Mouse (Mus musculus) frontal cortex, postnatal 14 days (tissue): ENCODE data around the gene Mgat4e.
A peak's percentile ranks its signal among the peaks of the same experiment; 100 is the strongest.
"Not testable (repeated sequence)": the region's sequence is repeated elsewhere in the genome, so short reads cannot be mapped to it uniquely, and the experiment has no call there.

Experiments used
- DNase-seq, 2 experiments: peaks; one replicate each; pipeline ENCODE4 v3.0.0; 2022; ENCODE audit warnings: low spot score in 2 of 2

Mgat4e gene

DNA sequence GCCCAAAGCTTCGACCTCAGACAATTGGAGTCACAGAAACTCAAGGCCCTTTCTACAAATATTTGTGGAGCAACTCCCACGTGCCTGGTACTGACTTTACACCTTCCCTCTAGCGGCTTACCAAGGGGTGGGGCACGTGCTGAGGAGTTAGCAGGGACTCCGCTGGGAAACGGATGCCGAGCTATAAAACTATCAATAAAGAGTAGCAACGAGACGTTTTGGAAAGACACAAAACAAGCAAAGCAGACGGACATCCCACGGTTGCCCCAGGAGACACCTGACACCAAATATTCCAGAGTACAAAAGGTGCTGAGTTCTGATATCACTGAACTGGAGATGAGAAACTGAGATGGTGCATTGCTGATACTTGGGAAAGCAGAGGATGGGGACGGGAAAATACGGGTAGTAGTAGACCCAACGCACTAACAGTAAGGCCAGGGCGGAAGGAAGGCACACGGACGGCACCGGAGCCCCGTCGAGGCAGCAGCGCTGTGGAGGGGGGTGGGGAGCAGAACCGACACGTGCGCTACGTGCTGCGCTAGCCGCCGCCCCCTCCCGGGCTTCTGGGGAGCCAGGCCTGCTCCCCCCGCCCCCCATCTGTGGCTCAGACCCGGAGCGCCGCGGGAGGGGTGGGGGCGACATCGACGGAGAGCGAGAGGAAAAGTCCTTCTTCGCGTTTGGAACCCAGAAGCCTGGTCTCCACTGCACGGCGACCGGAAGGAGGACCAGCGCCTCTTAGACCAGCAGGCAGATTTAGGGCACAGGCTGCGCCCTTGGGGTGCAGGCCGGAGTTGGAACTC lies 6.6 kb upstream of the Mgat4e start:
- DNase-seq: peak in 1 of 2 experiments; percentile 65

DNA sequence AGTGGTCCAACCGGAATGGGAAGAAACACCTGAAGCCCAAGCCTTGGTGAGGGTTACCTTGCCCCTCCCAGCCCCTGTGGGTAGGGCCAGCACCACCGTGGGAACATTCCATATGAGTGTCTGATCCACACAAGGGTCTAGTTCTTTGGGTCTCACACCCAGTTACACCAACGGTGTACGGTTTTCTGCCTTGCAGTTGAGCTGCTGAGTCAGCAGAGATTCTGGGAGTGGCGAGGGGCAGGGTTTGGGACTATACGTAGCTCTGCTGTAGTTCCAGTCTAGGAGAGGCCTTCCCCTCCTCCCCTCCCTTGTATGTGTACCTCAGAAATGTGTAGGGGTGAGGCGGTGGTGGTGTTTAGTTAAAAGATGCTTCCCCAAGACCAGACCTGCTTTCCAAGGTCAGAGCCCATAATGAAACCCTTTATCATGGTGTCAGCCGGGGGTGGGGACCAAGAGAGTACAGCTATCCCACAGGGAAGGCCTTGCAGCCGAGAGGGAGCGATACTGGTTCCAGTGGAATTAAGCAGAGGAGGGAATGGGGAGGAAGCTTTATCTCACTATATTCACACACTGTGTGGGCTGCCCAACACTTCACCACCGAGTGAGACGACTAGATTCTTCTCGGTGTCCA lies 5.9 kb upstream of the Mgat4e start:
- DNase-seq: no peak

DNA sequence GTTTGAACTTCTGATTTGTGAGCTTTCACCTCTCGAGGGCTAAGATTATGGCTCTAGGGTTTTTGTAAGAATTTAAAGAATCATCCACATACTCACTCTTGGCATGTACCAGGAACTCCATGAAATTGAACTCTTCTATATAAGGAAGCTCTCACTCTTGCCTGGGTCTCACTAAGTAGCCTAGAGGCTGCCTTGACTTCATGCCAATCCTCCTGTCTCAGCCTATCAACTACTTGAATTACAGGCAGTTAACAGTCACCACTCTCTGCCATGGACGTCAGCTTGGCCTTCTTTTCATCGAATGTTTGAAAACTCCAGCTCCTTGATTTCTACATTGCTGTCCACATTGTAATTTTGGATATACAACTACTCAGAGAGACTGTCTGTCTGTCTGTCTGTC lies 2.9 kb upstream of the Mgat4e start:
- DNase-seq: no peak

DNA sequence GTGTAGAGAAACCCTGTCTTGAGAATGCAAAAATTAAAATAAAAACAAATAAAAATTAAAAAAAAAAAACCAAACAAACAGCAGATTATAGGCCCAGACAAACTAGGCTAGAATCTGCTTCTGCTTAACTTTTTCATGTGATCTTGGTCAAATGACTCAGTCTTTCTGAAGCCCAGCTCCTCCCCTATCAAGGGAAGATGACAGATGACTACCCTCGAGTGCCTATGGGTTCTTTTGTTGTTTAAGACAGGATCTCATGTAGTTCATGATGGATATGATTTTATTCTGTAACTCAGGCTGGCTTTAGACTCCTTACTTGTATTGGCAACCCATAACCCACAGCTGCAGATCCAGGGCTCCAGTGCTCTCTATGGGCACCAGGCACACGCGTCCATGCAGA lies 2.4 kb upstream of the Mgat4e start:
- DNase-seq: no peak

DNA sequence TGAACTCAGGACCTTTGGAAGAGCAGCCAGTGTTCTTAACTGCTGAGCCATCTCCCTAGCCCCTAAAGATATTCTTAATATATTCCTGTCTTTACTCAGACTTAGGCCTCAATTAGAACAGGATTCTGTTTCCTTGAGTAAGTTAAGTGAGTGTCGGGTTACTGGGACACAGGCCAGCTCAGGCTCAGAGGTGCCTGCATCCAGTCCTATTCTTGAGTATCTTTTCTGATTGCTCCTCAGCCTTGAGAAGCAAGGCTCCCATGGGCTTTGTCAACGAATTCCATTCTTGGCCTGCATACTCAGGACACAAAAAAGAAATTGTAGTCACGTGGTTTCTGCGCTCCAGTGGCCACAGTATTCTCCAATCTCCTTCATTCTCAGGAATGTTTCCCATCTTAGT lies 1.3 kb downstream of the Mgat4e start:
- DNase-seq: no peak

DNA sequence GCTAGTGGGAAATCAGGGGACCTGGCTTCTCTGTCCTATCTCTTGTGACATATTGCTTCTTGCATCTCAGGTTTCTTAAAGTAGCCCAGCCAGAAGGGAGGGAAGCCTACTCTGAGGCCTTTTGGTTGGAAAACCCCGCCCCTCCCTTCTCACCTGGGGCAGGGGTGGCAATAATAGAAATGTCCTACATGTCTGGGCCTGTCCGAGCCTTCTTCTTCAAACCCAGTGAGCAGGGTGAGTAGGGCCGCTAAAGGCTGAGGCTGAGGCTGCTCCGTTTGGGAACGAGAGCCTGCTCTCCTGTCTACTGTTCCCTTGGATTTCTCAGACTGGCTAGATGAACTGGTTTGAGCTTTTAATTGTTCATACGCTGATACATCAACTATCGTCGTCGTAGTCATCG lies 8.9 kb downstream of the Mgat4e start:
- DNase-seq: no peak

DNA sequence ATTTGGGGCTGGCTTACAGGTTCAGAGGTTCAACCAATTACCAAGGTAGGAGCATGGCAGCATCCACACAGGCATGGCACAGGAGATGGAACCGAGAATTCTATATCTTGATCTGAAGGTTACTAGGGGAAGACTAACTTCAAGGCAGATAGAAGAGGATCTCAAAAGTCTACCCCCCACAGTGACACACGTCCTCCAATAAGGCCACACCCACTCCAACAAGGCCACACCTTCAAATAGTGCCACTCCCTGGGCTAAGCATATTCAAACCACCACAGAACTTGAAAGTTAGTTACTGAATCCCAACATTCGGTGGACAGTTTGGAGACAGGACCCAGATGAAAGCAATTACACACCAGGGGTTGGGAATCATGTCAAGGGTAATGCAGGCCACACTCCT lies 14.0 kb downstream of the Mgat4e start:
- DNase-seq: no peak

DNA sequence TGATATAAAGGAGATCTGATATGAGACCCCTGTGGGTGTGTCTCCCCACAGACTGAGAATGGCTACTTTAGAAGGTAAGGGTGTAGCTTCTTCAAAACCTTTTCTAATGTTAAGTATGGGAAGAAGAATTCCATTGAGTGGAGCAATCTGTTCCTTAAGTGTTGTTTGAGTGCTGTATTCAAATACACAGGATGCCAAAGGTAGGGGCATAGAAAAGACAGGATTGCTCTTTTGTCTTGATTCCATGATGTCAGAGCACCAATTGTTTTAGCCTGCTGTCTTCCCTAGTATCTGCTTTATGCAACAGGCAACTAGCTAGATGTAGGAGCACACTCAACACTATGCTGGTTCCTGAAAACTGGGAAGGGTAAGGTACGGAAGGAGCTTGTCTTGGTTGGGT lies 14.4 kb downstream of the Mgat4e start:
- no peak for DNase-seq

DNA sequence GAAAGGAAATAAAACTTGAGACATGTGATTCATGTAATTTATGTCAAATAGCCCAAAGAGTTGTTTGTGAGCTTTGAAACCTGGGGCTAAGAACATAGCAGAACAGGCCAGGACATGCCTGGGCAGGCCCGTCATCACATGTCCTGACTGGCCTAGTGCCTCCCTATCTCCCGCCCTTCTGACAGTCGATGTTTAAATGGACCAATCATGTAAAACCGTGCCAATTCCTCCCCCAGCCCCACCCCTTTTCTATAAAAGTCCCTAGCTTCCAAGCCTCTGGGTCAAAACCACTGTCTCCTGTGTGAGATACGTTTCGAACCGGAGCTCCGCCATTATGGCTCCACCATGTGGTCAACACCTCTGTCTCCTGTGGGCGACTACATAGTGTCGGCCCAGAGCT lies 15.8 kb downstream of the Mgat4e start:
- not testable (repeated sequence) for DNase-seq

DNA sequence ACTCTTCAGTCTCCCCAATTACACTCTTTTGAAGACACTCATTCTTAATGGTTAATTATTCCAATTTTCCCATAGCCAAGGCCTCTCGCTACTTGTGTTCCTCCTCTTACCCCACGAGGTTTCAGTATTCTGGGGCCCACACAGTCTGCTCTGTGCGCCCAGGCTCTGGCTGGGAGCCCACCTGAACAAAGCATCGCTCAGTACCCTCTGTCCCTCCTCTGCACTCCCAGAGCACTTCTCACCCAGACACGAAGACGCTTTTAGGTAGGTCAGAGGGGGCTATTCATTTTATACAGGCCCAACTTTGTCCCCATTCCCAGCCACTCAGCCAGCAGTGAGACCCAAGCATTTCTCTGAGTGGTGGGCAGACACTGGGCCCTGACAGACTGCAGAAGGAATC lies 18.9 kb downstream of the Mgat4e start:
- peak; percentile 26 to 51 for DNase-seq

DNA sequence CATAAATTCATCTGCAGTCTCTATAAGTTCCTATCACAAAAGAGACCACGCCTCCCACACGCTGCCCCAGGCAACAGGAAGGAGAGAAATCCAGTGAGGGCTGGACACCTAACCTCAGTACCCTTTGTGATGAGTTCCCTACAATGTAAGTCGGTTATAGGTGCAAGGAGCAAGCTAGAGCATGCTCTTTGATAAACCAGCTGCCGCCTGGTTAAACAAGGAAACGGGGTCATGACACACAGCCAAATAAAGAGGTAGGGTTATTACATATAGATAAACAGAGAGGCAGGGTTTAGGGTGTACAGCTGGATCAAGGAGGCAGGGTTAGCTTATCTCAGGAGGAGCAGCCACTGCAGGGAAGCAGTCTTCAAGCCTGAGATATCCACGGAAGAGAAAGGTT lies 22.7 kb downstream of the Mgat4e start:
- no peak for DNase-seq

DNA sequence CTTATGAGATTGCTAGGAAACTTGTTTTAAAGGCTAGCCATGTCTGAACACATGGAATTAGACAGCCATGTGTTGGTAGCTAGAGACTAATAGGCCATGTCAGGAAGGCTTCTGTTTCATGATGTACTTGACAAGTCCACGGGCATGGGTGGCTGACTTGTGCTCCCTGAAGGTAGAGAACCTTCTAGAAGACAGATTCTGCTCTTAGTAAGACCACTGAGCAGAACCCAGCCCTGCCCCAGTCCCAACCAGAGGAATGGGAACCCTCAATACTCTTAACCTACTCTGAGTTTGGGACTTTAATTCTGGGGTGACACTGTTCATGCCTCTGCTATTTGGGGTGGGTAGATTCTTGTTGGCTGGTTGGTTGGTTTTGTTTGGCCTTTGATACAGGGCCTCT lies 24.5 kb downstream of the Mgat4e start:
- DNase-seq: no peak

DNA sequence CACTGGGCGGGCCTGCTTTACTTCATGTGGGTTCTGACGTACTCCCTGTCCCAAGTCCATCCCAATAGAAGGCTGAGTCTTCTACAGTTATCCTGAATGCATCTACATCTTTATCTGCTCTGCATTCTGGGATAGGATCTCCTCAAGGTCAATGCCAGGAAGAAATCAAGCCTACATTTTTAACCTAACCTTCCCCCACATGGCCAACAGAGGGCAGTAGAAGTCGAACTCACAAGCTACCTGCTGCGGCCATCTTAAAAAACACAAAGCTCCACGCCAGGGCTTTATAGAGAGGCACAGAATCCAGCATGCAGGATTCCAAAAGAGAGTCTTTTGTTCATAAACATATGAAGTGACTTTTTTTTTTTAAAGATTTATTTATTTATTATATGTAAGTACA lies 25.1 kb downstream of the Mgat4e start:
- DNase-seq: no peak

DNA sequence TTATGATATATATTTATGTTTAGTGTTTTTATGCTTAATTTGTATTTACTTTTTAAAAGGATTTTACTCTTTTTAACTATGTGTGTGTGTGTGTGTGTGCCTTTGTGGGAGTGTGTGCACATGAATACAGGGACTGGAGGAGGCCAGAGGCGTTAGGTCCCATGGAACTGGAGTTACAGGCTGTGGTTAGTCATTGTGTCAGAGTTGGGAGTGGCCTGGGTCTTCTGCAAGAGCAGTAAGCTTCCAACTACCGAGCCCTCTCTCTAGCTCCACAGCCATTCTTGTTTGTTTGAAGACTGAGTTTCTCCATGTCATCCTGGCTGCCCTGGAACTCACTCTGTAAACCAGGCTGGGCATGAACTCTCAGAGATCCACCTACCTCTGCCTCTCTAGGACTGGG lies 27.2 kb downstream of the Mgat4e start:
- DNase-seq: no peak

DNA sequence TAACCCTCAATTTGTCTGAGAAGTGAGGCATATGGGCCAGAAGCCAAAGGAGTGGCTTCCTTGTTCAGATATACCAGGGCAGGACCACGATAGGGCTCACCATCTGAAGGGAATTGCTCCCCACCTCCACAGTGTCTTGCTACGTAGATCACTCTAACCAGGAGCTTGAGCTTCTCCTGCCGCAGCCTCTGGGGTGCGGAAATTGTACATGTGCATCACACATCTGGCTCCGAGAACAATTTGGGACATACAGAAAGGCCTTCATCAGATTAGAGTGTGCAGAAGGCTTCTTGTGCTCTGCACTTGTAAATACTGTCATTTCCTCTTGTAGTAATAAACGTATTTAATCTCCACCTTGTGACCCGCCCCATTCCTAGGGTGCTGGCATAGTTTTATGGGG lies 28.3 kb downstream of the Mgat4e start:
- no peak for DNase-seq

DNA sequence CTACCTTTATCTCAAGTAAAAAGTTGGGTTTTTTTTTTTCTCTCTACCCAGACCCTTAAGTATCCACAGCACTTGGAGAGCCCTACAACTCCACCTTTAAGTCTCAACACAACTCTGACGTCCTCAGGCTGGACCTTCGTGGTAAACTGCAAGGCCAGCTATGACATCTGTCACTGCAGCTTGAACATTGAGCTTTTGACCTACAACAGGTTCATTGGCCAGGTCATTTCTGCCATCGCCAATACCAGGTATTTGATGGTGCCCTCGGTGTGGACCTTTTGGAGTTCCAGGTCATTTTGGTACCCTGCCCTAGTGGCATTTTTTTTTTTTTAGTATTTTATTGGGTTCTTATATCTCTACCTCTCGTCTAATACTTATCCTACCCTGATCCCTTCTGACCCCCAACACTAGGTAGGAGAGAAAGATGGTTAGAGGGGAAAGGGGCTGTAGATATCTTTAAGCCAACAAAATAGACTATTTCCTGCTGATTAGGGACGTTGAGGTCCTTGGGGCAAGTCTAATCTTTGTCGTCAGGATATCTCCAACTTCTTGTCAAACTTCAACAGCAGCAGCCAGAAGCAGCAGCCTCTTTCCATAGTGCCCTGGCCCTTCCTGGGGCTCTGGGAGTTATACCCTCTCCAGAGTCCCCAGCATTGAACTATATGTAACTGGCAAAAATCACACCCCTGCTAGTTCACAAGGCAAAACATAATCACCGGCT lies 29.3 kb downstream of the Mgat4e start:
- DNase-seq: no peak

DNA sequence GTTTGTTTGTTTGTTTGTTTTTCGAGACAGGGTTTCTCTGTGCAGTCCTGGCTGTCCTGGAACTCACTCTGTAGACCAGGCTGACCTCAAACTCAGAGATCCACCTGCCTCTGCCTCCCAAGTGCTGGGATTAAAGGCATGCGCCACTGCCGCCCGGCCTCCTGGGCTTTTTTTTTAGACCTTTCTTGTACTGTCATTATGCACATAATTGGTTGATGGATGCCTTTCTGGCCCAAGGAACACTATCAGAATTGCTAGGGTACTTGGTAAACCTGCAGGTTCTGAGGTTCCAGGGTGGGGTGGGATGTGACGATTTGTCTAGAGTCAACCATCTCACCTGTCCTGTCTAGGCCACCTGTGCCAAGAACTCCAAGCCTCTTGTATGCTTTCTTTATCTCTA lies 30.3 kb downstream of the Mgat4e start:
- DNase-seq: not testable (repeated sequence)

DNA sequence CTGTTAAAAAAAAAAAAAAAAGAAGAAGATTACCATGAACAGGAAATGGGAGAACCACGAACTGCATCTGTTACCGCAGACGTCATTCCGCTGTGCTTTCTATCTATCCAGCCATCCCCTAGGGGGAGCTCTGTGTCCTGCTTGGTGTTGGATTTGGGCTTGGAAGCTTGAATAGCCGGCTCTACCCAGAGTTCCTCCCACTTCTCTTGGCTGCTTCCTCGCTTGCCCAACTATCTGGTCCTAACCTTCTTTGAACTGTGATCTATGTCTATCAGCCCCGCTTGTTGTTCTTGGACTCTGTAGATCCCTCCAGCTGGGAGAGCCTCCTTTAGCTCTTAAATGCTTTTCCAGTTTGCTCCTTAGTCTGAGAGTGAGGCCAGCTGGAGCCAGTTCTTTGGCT lies 30.8 kb downstream of the Mgat4e start:
- DNase-seq: peak; percentile 58 to 70

DNA sequence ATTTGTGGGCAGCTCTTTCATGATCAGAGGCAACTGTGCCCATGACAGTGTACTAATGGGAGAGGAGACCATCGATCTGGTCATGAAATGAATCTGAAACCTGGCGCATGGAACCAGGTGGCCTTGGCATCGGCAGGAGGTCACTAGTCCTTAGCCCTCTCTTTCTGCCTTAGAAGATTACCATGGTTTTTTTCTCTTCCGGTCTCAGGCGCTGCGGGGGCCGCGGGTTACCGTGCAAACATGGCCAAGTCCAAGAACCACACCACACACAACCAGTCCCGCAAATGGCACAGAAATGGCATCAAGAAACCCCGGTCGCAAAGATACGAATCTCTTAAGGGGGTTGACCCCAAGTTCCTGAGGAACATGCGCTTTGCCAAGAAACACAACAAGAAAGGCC lies 31.6 kb downstream of the Mgat4e start:
- not testable (repeated sequence) for DNase-seq

DNA sequence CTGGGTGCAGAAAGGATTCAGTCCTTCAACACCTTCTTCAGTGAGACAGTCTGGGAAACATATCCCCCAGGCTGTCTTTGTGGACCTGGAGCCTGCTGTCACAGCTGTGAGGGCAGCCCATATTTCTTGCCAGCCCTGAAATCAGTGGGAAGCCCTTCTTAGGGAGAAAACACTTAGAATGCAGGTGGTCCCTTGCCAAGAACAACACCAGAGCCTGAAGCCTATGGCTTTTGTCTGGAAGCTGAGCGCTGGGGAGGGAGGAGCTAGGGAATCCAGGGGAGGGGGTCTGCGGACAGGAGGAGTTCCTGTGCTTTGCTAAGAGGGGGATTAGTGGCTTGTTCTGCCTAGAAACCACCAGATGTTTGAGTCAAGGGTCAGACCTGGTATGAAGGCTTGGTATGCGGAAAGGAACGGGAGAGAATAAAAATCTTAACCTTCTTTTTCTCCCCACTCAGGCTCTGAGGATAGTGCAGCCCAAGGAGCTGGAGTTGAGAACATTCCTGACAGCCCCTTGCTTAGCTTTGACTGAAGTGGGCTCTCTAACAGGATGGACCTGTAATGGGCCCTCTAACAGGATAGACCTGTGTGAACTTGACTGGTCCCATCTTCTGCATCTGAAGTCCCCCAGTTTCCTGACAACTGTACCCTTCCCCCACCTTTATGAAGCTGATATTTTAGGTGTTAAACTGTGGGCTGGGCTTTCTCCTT lies 32.8 kb downstream of the Mgat4e start:
- no peak for DNase-seq

DNA sequence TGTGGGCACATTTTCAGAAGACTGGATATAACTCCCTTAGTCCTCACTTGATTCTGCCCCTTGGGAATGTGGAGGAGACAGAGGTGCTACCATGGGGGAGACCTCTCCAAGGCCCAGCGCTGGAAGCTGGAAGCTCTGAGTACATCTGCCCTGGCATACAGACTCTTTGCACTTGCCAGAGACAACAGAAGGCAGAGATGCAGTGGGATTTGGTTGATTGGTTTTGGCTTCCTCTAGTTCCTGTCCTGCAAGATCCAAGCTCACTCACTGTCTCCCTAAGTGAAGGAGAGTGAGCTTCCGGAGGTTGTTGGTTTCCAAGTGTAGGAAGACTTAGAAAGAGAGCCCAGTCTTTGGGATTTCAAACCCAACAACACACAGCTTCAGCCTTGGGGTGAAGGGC lies 33.6 kb downstream of the Mgat4e start:
- no peak for DNase-seq

DNA sequence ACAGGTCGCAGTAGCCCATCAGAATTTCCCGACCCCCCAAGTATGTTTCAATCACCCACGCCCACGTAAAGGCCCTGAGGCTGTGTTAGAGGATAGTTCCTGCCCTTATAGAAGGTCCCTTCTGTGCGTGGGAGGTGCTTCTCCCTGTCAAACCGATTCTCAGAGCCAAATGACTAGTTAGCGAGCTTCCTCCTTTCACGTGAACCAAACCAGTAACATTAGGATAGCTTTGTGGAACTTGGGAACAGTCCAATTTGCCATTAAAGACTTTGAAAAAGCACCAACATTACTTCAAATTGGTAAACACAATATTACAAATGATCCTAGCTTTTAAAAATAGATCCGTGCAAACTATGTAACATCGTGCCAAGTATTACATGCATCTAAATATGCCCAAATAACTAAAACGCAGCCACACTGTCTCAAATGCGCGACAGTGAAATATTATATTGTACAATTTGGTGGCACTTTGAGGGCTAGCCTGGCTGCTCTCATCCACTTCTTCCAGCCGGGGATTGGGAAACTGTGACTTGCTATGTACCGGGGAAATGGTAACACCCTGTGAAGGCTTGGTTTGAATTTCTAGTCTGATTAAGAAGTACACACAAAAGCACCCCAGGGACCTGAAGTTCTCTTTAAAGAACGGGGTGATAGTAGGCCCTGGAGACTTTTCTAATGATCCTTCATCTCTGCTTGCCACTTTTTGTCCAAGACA lies 35.4 kb downstream of the Mgat4e start:
- DNase-seq: no peak
